Mouse (Mus musculus): ENCODE results near the gene Hoxa4. TPM values are rescaled to one million over a fixed set of nuclear protein-coding genes. Genes with fewer than 3 reads are reported as not detected.

Hoxa4 gene
- total and polyA plus RNA-seq, 3 experiments: 0.19 TPM; not detected in 2

DNA sequence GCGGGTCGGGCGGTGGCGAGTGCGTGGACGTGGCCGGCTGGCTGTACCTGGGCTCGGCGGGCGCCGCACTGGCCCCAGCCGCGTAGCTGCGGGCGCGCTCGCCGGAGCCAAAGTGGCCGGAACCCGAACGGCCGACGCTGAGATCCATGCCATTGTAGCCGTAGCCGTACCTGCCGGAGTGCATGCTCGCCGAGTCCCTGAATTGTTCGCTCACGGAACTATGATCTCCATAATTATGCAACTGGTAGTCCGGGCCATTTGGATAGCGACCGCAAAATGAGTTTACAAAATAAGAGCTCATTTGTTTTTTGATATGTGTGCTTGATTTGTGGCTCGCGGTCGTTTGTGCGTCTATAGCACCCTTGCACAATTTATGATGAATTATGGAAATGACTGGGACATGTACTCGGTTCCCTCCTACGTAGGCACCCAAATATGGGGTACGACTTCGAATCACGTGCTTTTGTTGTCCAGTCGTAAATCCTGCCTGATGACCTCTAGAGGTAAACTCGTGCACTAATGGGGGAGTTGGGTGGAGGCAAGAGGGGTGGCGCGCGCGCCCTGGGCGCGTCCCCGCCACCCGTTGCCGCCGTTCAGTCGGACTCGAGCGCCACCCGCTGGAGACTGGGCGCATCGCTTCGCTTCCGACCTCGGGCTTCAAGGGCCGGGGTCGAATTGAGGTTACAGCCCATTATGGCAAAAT lies 12.6 kb upstream of the Hoxa4 start, which contains the start of gene Hoxa5:
Gene Hoxa5 (minus strand): TSS at position 538 of the 703 bp plus-strand sequence.
- Histone ChIP-seq H3K9ac (ENCODE audit: insufficient read depth, low read depth) (no peak within 1 kb of the TSS), H3K4me3 (replicated peaks in 1 of 3; ENCODE audit: low read depth in 2 of 3, low read length in 2 of 3, poor library complexity in 1 of 3) (no peak within 1 kb of the TSS)
- DNase-seq (ENCODE audit: extremely low read depth): no peak

GRCm38 (mm10) chr6:52203371-52204049 lies 12.0 kb upstream of the Hoxa4 start:
- no peaks in the 10 kb centered on the region for H3K79me2 ChIP-seq (replicated peaks; ENCODE audit: control insufficient read depth, extremely low read depth, insufficient read depth, poor library complexity, severe bottlenecking)
- in situ Hi-C loops (cut with MboI; ENCODE audit: low pct_ligation_motif_present, low pct_unique_long_range_greater_than_20kb, low sequenced_read_pairs) (loop anchor here (25.0 kb wide), 1 partner anchor 191 kb away; the partner anchor contains the start of gene Skap2), dilution Hi-C loops (cut with MboI; ENCODE audit: extremely low pct_ligation_motif_present, extremely low pct_unique_long_range_greater_than_20kb, low sequenced_read_pairs) (no loop called here)
- no peak overlapping the region for H3K27ac ChIP-seq (ENCODE audit: insufficient read depth, low read depth)
- no peaks in the 10 kb centered on the region for H3K27me3 ChIP-seq (replicated peaks)
- no peaks in the 10 kb centered on the region for H3K4me1 ChIP-seq (ENCODE audit: control insufficient read depth in 1 of 2, insufficient read depth in 2 of 2)
- H3K9ac ChIP-seq (ENCODE audit: insufficient read depth, low read depth): no peak overlapping the region
- peaks cover 44% of the 10 kb centered on the region for H3K9me3 ChIP-seq (replicated peaks; ENCODE audit: low read length)
- H3K4me2 ChIP-seq (ENCODE audit: insufficient read depth, low read depth, poor library complexity, severe bottlenecking): no peak overlapping the region
- DNase-seq (ENCODE audit: extremely low read depth): no peak
- no peak for TF ChIP-seq NRF1 (IDR thresholded peaks at IDR 0.05; ENCODE audit: low read depth, low read length)
- no peak for TF ChIP-seq USF1 (IDR thresholded peaks at IDR 0.05; ENCODE audit: low read depth, low read length)
- no peak for TF ChIP-seq RAD21 (IDR thresholded peaks at IDR 0.05; ENCODE audit: low read depth, low read length)
- TF ChIP-seq GABPA (IDR thresholded peaks at IDR 0.05; ENCODE audit: insufficient replicate concordance, low read depth, low read length): no peak
- TF ChIP-seq CHD2 (IDR thresholded peaks at IDR 0.05; ENCODE audit: low read length): no peak
- TF ChIP-seq PAX5 (IDR thresholded peaks at IDR 0.05; ENCODE audit: low read length): no peak
- TF ChIP-seq SMC3 (IDR thresholded peaks at IDR 0.05; ENCODE audit: low read depth, low read length): no peak
- no peak for TF ChIP-seq USF2 (conservative IDR thresholded peaks at IDR 0.05; ENCODE audit: low read depth, low read length)
- TF ChIP-seq CHD1 (IDR thresholded peaks at IDR 0.05; ENCODE audit: low read depth, low read length): no peak
- TF ChIP-seq UBTF (IDR thresholded peaks at IDR 0.05; ENCODE audit: low read depth, low read length): no peak
- TF ChIP-seq CTCF (conservative IDR thresholded peaks at IDR 0.05 in 1 of 2, IDR thresholded peaks at IDR 0.05 in 1 of 2; ENCODE audit: low read depth in 2 of 2, low read length in 2 of 2): no peak
- no peak for TF ChIP-seq HCFC1 (IDR thresholded peaks at IDR 0.05; ENCODE audit: low read depth, low read length)
- no peak for TF ChIP-seq RCOR1 (conservative IDR thresholded peaks at IDR 0.05; ENCODE audit: low read depth, low read length)
- TF ChIP-seq ZKSCAN1 (IDR thresholded peaks at IDR 0.05; ENCODE audit: borderline replicate concordance, low read depth, low read length): no peak
- TF ChIP-seq MXI1 (IDR thresholded peaks at IDR 0.05; ENCODE audit: low read depth, low read length): no peak
- no peak for TF ChIP-seq KAT2A (IDR thresholded peaks at IDR 0.05; ENCODE audit: insufficient replicate concordance, low read length)
- no peak for TF ChIP-seq JUND (conservative IDR thresholded peaks at IDR 0.05; ENCODE audit: low read depth, low read length)
- TF ChIP-seq SIN3A (IDR thresholded peaks at IDR 0.05; ENCODE audit: low read length): no peak
- H3K36me3 ChIP-seq (replicated peaks in 1 of 2; ENCODE audit: control insufficient read depth in 1 of 2, insufficient read depth in 1 of 2, low read length in 1 of 2): peaks cover 23 to 49% of the 10 kb centered on the region in 2 experiments
- no peak overlapping the region for H3K4me3 ChIP-seq (replicated peaks in 1 of 3; ENCODE audit: low read depth in 2 of 3, low read length in 2 of 3, poor library complexity in 1 of 3)

More for the DNA sequence above, 12.6 kb upstream of the Hoxa4 start, which contains the start of gene Hoxa5:
- Histone ChIP-seq H3K27me3 (replicated peaks) (no peaks in the 10 kb centered on the region), H3K79me2 (replicated peaks; ENCODE audit: control insufficient read depth, extremely low read depth, insufficient read depth, poor library complexity, severe bottlenecking) (no peaks in the 10 kb centered on the region), H3K4me2 (ENCODE audit: insufficient read depth, low read depth, poor library complexity, severe bottlenecking) (no peak within 1 kb of the TSS), H3K9me3 (replicated peaks; ENCODE audit: low read length) (peaks cover 49% of the 10 kb centered on the region), H3K27ac (ENCODE audit: insufficient read depth, low read depth) (no peak within 1 kb of the TSS), H3K36me3 (replicated peaks in 1 of 2; ENCODE audit: control insufficient read depth in 1 of 2, insufficient read depth in 1 of 2, low read length in 1 of 2) (peaks cover 23 to 51% of the 10 kb centered on the region in 2 experiments), H3K4me1 (ENCODE audit: control insufficient read depth in 1 of 2, insufficient read depth in 2 of 2) (no peaks in the 10 kb centered on the region)
- in situ Hi-C loops (cut with MboI; ENCODE audit: low pct_ligation_motif_present, low pct_unique_long_range_greater_than_20kb, low sequenced_read_pairs): loop anchor here (25.0 kb wide), 1 partner anchor 192 kb away; the partner anchor contains the start of gene Skap2
- dilution Hi-C loops (cut with MboI; ENCODE audit: extremely low pct_ligation_motif_present, extremely low pct_unique_long_range_greater_than_20kb, low sequenced_read_pairs): no loop called here
- TF ChIP-seq IRF4 (IDR thresholded peaks at IDR 0.05; ENCODE audit: low read depth, low read length) (no peak), KAT2A (IDR thresholded peaks at IDR 0.05; ENCODE audit: insufficient replicate concordance, low read length) (no peak), POLR2AphosphoS2 (IDR thresholded peaks at IDR 0.05; ENCODE audit: low read depth, low read length) (no peak), POLR2A (IDR thresholded peaks at IDR 0.05; ENCODE audit: low read depth, low read length) (no peak), ZMIZ1 (IDR thresholded peaks at IDR 0.05; ENCODE audit: low read depth, low read length) (no peak), NRF1 (IDR thresholded peaks at IDR 0.05; ENCODE audit: low read depth, low read length) (no peak), SIN3A (IDR thresholded peaks at IDR 0.05; ENCODE audit: low read length) (no peak), UBTF (IDR thresholded peaks at IDR 0.05; ENCODE audit: low read depth, low read length) (no peak), CHD1 (IDR thresholded peaks at IDR 0.05; ENCODE audit: low read depth, low read length) (no peak), E2F4 (IDR thresholded peaks at IDR 0.05; ENCODE audit: insufficient replicate concordance, low read depth, low read length) (no peak), PAX5 (IDR thresholded peaks at IDR 0.05; ENCODE audit: low read length) (no peak), HCFC1 (IDR thresholded peaks at IDR 0.05; ENCODE audit: low read depth, low read length) (no peak), EP300 (IDR thresholded peaks at IDR 0.05; ENCODE audit: low read length) (no peak)

All from CH12.LX (cell line).